Mouse (Mus musculus): ENCODE measurements at regions not wholly inside any gene's neighbourhood (a gene's known extent, or its start where the extent isn't known, plus 50 kb on each side); places are given as distances from the start of the nearest gene placed in this dataset.

DNA sequence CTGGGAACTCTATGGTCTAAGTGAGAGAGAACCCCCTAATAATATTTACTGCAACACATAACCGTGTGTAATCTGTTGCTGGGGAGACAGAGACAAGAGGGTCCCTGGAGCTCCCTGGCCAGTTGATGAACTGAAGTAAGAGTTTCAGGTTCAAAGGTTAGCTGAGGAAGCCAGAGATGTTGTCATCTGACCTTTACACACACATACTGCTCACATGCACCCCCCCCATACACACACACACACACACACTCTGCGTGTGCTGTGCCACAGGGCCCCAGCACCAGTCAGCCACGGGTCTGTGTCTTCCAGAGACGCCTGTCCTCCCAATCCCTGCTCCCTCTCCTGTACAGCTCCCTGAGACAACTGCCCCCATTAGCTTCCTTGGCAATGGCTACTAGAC, 110.5 kb upstream of the Dio3 start:
- no peak for DNase-seq (ENCODE audit: low spot score in 2 of 2)

GRCm38 (mm10) chr12:110169261-110169660, 109.6 kb upstream of the Dio3 start:
- no peak for DNase-seq (ENCODE audit: low spot score in 2 of 2)

GRCm38 (mm10) chr12:110170496-110170895, 108.4 kb upstream of the Dio3 start:
- DNase-seq (ENCODE audit: low spot score in 2 of 2), result peak; percentile 14 to 20

- no peak for DNase-seq (ENCODE audit: low spot score in 2 of 2)
Observed at GRCm38 (mm10) chr12:110177826-110178225, 101.0 kb upstream of the Dio3 start.

DNA sequence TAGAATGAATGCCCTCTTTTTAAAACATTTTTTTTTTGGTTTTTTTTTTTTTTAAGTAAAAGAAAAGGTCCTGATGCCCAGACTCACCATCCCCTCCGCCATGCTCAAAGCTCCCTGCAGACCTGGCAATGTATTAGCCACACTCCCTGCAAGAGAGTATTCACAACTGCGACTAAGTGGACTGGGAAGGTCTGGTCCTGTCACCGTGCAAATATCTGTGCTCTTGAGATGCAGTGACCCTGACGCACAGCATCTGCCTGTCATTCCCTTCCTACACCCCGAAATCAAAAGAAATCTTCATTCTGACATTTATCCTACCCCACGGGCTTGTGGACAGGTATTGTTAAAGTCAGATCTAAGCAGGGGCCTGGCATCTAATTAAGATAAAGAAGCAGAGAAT, 95.4 kb upstream of the Dio3 start:
- DNase-seq (ENCODE audit: low spot score in 2 of 2), result no peak

GRCm38 (mm10) chr12:110185399-110185798, 93.5 kb upstream of the Dio3 start:
- no peak for DNase-seq (ENCODE audit: low spot score in 2 of 2)

- no peak for DNase-seq (ENCODE audit: low spot score in 2 of 2)
Observed at GRCm38 (mm10) chr12:110186381-110186780, 92.5 kb upstream of the Dio3 start.

DNA sequence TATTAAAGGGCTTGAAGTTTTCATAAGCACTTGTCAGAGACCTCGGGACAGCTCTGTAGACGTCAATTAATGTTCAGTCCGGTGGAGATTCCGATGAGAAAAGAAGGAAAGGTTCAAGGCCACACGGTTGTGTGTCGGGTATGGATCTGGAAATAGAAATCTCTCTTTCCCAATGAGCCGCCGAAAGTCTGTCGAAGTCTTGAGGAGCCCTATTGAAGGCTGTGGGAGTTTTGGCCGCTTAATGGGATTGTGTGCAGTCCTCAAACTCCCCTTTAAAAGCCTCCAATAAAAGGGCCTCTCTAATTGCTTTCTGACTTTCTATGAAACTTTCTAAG, 92.0 kb upstream of the Dio3 start:
- no peak for DNase-seq (ENCODE audit: low spot score in 2 of 2)

- no peak for DNase-seq (ENCODE audit: low spot score in 2 of 2)
Observed at GRCm38 (mm10) chr12:110187246-110188135, 91.4 kb upstream of the Dio3 start.

GRCm38 (mm10) chr12:110188136-110188631, 90.7 kb upstream of the Dio3 start:
- DNase-seq (ENCODE audit: low spot score in 2 of 2), result no peak

DNA sequence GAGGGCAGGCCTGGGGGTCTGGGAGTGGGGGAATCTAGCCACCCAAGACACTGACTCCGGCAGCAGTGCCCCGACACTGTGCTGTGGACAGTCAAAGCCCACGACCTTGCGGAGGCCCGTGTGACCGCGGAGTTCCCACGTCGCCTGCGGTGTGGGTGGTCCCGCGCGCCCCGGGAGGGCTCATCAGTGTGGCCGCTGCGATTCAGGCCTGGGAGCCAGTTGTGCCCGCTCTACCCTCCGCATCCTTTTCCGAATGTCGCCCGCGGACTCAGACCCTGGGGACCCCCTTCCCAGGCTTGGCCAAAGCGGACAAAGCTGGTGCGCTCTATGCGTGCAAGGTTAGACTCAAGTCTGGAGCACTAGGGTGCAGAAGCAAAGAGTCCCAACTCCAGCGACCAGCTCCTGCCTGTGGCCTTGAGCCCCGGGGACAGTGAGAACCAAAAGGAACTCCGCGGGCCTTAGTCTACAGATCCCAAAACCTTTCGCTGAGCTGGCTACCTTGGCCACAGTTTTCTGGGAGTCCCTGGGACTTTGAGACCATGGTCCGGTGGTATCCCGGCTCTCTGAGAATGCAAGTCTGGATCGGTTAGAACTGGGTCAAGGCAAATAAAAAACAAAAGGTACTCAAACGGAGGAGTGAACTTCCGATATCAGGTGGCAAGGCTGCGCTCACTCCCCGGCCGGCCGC, 90.1 kb upstream of the Dio3 start:
- DNase-seq (ENCODE audit: low spot score in 2 of 2), result no peak

DNA sequence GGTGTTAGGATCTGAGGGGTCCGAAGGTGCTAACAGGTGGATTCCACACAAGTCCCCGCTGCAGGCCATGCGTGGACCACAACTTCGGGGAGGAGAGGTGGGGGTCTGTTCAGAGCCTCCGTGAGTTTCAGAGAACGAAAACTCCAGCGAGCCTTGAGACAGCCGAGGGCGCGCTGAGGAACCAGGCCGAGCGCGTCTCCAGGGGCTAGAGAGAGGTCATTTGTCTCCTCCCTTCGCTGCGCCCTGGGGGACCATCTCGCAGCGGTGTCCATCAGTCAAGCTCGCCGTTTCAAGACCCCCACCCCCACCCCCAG, 89.6 kb upstream of the Dio3 start:
- DNase-seq (ENCODE audit: low spot score in 2 of 2), result no peak

DNA sequence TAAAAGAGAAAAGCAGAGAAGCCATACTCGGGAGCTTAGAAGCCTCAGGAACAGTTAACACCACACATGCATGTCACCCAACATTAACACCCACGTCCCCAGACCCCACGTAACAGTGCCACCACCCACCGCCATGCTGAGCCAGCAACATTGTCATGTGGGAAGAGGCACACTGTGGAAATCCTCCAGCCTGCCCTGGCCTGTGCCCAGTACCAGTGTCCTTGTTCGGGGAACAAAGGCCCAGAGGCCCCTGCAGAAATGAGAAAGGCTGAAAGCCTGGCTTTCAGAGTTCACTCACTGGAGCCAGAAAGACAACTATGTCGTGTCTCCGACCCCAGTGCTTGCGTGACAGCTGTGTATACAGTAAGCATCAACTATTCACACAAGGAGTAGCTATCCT, 86.7 kb upstream of the Dio3 start:
- no peak for DNase-seq (ENCODE audit: low spot score in 2 of 2)

- DNase-seq (ENCODE audit: low spot score in 2 of 2), result no peak
Observed at GRCm38 (mm10) chr12:110197366-110197765, 81.5 kb upstream of the Dio3 start.

DNA sequence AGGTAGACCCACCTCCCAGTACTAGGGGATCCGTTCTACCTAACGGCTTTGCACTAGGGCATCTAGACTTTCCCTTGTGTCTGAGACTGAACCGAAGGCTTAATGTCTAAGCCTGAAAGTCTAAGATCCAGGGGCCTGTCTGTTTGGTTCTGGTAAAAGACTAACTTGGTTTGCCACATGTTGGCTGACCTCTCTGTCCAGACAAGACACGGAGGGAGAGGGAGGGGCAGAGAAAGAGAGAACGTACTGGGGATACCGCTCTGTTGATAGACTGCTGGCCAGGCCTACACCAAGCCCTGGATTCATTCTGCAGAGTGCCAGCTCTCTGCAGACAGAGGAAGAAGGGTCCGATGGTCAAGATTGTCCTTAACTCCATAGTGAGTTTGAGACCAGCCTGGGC, 78.4 kb upstream of the Dio3 start:
- no peak for DNase-seq (ENCODE audit: low spot score in 2 of 2)

GRCm38 (mm10) chr12:110200887-110201286, 78.0 kb upstream of the Dio3 start:
- no peak for DNase-seq (ENCODE audit: low spot score in 2 of 2)

DNA sequence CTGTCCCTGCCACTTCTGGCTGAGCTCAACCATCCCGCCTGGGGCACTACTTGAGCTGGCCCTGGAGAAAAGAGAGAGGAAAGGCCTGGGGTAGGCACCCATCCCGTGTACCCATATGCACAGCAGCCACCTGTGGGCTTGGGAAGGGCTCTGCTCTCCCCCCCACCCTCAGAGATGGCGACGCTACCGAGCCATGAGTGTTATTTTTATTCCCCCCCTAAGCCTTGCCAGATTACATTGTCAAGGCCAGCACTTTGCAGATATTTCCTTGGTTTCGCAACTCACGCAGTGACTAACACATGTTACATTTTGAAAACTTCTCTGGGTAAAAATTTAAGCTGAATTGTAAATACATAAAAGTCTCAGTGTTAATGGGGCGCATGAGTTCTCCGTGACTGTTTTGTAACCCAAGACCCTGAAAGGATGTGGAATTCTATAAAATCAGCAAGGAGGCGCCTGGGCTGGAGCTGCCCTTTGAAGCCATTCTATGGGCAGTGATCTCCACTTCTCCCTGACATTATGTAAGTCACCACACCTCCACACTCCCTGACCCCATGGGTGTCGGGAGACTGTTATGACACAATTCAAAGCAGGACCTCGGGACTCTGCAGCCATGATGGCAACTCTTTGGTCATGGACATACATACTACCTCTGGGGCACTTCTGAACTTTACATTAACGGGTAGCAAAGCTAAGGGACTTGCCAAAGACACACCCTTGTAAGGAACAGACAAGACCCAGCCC, 75.4 kb upstream of the Dio3 start:
- no peak for DNase-seq (ENCODE audit: low spot score in 2 of 2)

DNA sequence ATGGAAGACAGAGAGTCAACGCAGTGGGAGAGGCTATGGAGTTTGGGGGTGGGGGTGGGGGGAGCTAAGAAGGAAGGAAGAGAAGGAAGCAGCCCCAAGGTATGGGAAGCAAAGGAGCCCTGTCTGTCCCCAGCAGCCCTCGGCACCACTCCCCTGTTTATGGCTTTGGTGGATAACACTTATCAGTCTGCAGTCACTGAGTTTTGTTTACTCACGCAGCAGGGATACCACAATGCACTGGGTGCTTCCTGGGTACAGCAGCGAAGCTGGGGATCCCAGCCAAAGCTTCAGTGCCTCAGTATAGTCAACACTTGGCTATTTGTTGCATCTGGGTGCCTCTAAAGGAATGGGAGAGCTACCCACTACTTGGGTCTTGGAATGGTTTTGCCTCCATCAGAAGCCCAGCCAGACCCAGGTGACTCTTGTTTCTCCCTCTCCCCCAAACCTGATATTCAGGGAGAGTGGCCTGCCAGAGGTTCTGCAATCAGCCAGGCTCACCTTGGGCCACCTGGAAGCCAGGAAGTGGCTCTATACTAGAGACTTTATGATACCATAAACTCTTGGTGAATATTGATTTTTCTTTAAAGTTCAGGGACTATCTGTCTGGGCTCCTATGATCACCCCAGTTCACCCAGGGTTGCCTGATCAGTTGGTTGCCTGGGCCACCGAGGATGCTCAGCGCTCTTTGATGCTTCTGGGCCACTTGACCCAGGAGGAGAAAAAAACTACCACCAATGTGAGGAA, 74.5 kb upstream of the Dio3 start:
- DNase-seq (ENCODE audit: low spot score in 2 of 2), result no peak

DNA sequence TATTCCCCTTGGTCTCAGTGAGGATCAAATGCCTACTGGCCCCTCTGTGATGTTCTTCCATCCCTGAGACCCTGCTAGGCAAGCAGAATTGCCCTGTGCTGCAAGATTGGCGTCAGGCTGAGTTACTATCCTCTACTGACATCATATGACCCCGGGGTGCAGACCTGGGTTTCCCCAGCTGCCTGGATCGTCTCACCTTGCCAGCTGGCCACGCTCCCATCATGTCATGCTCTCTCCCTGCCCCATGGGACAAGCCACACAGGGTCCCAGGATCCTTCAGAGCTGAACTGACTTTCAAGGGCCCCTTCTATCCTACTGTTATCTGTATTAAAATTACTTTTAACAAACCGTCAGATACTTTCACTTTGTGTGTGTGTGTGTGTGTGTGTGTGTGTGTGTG, 72.6 kb upstream of the Dio3 start:
- no peak for DNase-seq (ENCODE audit: low spot score in 2 of 2)

- no peak for DNase-seq (ENCODE audit: low spot score in 2 of 2)
Observed at GRCm38 (mm10) chr12:110206812-110207211, 72.1 kb upstream of the Dio3 start.

GRCm38 (mm10) chr12:110207246-110207852, 71.5 kb upstream of the Dio3 start:
- no peak for DNase-seq (ENCODE audit: low spot score in 2 of 2)

All from left cerebral cortex, adult 18-20 months (tissue).